Mouse (Mus musculus) liver, adult 2 months (tissue): ENCODE results near the gene Slc25a25.

Experiments used
- CTCF ChIP-seq: fragments of 200-500 bp; IDR thresholded peaks from 2 replicates; pipeline ENCODE4 v1.5.1; 2011; ENCODE audit warnings: low read depth, low read length, control low read depth
- POLR2A ChIP-seq: fragments of 200-500 bp; IDR thresholded peaks from 2 replicates; pipeline ENCODE4 v1.6.1; 2011; ENCODE audit warnings: low read length, control low read depth; ENCODE audit not compliant: insufficient read depth; ENCODE audit errors: extremely low read depth

- TF ChIP-seq POLR2A: no peak
- peak; percentile 43; the same call in 1 of the 2 replicates for TF ChIP-seq CTCF
Measured at GRCm38 (mm10) chr2:32483179-32483875, 32.1 kb upstream of the Slc25a25 start.
